Mouse (Mus musculus) brain, embryonic 14.5 days (tissue): Measurements from ENCODE around the gene Rpl27.

Experiments
- CTCF ChIP-seq: fragments of 200-500 bp; IDR thresholded peaks from 2 replicates; pipeline ENCODE4 v1.5.1; 2012; ENCODE audit warnings: inconsistent platforms, mild to moderate bottlenecking, moderate library complexity, borderline replicate concordance; ENCODE audit not compliant: insufficient read depth, insufficient read length; ENCODE audit errors: extremely low read depth
- POLR2A ChIP-seq: fragments of 200-500 bp; IDR thresholded peaks from 2 replicates; pipeline ENCODE4 v1.6.1; 2012; ENCODE audit warnings: mild to moderate bottlenecking, inconsistent platforms, borderline replicate concordance; ENCODE audit not compliant: poor library complexity, insufficient read depth, insufficient read length, severe bottlenecking; ENCODE audit errors: extremely low read depth

- no peak for TF ChIP-seq CTCF
- TF ChIP-seq POLR2A, result no peak
Measured at GRCm38 (mm10) chr11:101431327-101431726, 10.8 kb upstream of the Rpl27 start.
